Mouse (Mus musculus) thymus, postnatal 0 days (tissue): ENCODE measurements around the gene Rtn2. TPM values are rescaled to one million over a fixed set of nuclear protein-coding genes. Genes with fewer than 3 reads are reported as not detected.
A peak's percentile ranks its signal among the peaks of the same experiment; 100 is the strongest.

Experiments used
- DNase-seq: peaks from one replicate; pipeline ENCODE4 v3.0.0-alpha.2; 2015; ENCODE audit warnings: low spot score
- polyA plus RNA-seq: library from polyadenylated mRNA; unstranded; fragments of >200 nt; fragmentation: Nextera tagmentation; extraction: Ambion mirVana; gene quantifications from 2 replicates; pipeline ENCODE4 v1.2.1, GENCODE M21; 2015

Rtn2 gene
- polyA plus RNA-seq, 1 experiment from 2014 or later = 1.6 TPM

- DNase-seq = peak; percentile 82
Observed at GRCm38 (mm10) chr7:19342481-19343027, 60.1 kb downstream of the Rtn2 start.

GRCm38 (mm10) chr7:19343210-19343808 is 60.9 kb downstream of the Rtn2 start:
- peak; percentile 80 for DNase-seq

GRCm38 (mm10) chr7:19344237-19344847 is 61.9 kb downstream of the Rtn2 start, which contains the start of gene Ercc1:
Gene Ercc1 (plus strand): TSS chr7:19344778.
- no peak for DNase-seq

GRCm38 (mm10) chr7:19344938-19345471 is 62.6 kb downstream of the Rtn2 start:
- DNase-seq = peak; percentile 98

Other genes starting within 250 kb of the Rtn2 start
- not detected in 2 replicates for gene Rsph6a, start 227.9 kb upstream of the Rtn2 start, polyA plus RNA-seq
- gene Dmwd, start 206.4 kb upstream of the Rtn2 start, polyA plus RNA-seq = 4.3 and 5.0 TPM in 2 replicates
- gene Dmpk, start 198.8 kb upstream of the Rtn2 start, polyA plus RNA-seq = 2.8 and 3.7 TPM in 2 replicates
- 1.2 and 1.5 TPM in 2 replicates for gene Six5, start 188.0 kb upstream of the Rtn2 start, polyA plus RNA-seq
- 0.70 and 0.72 TPM in 2 replicates for gene Gm4969, start 164.3 kb upstream of the Rtn2 start, polyA plus RNA-seq
- gene Fbxo46, start 162.8 kb upstream of the Rtn2 start, polyA plus RNA-seq = 16.4 and 16.6 TPM in 2 replicates
- 10.1 and 11.5 TPM in 2 replicates for gene Qpctl, start 133.3 kb upstream of the Rtn2 start, polyA plus RNA-seq
- 154 and 164 TPM in 2 replicates for gene Snrpd2, start 132.9 kb upstream of the Rtn2 start, polyA plus RNA-seq
- 0.10 and 0.25 TPM in 2 replicates for gene Gipr, start 116.5 kb upstream of the Rtn2 start, polyA plus RNA-seq
- gene Eml2, start 106.2 kb upstream of the Rtn2 start, polyA plus RNA-seq = 5.7 and 6.1 TPM in 2 replicates
- 0.69 and 0.80 TPM in 2 replicates for gene Gpr4, start 70.1 kb upstream of the Rtn2 start, polyA plus RNA-seq
- 25.4 and 25.7 TPM in 2 replicates for gene Opa3, start 54.3 kb upstream of the Rtn2 start, polyA plus RNA-seq
- gene Vasp, start 10.8 kb upstream of the Rtn2 start, polyA plus RNA-seq = 74.3 and 75.3 TPM in 2 replicates
- gene Ppm1n, start 2.6 kb upstream of the Rtn2 start, polyA plus RNA-seq = 0.27 and 0.30 TPM in 2 replicates
- 0.19 and 0.21 TPM in 2 replicates for gene Fosb, start 27.4 kb downstream of the Rtn2 start, polyA plus RNA-seq
- gene Ercc1, start 62.2 kb downstream of the Rtn2 start, polyA plus RNA-seq = 59.6 and 67.1 TPM in 2 replicates
- gene Cd3eap, start 76.9 kb downstream of the Rtn2 start, polyA plus RNA-seq = 15.8 and 18.7 TPM in 2 replicates
- 2.2 and 2.4 TPM in 2 replicates for gene Ppp1r13l, start 77.1 kb downstream of the Rtn2 start, polyA plus RNA-seq
- 14.3 and 15.1 TPM in 2 replicates for gene Ercc2, start 99.4 kb downstream of the Rtn2 start, polyA plus RNA-seq
- gene Klc3, start 121.5 kb downstream of the Rtn2 start, polyA plus RNA-seq = 35.3 and 38.4 TPM in 2 replicates
- gene Ckm, start 122.2 kb downstream of the Rtn2 start, polyA plus RNA-seq = 3.6 and 7.0 TPM in 2 replicates
- 6.7 and 9.0 TPM in 2 replicates for gene Mark4, start 176.2 kb downstream of the Rtn2 start, polyA plus RNA-seq
- 0.74 and 0.78 TPM in 2 replicates for gene Exoc3l2, start 180.7 kb downstream of the Rtn2 start, polyA plus RNA-seq
- gene Bloc1s3, start 225.7 kb downstream of the Rtn2 start, polyA plus RNA-seq = 2.7 and 4.0 TPM in 2 replicates
- gene Trappc6a, start 225.8 kb downstream of the Rtn2 start, polyA plus RNA-seq = 86.5 and 92.5 TPM in 2 replicates
- gene Nkpd1, start 235.2 kb downstream of the Rtn2 start, polyA plus RNA-seq = 0.24 and 0.42 TPM in 2 replicates